Comparison of ENCODE assay signal across 10 mouse cellular contexts in genomic region chr16:37851366-37851765, GRCm38 (mm10). TPM values are rescaled to one million over a fixed set of nuclear protein-coding genes. Genes with fewer than 3 reads are reported as not detected.
DNase-seq lines count a peak whose midpoint lies in the region; ATAC-seq and TF ChIP-seq lines count a peak whose summit lies in the region.
"Had no signal": no experiment of that assay in that cellular context is flagged by ENCODE, and none has a peak within 500 bp of the region (broad histone marks: within the 10 kb centered on the region; RNA-seq: fewer than 3 reads in every experiment).

No protein-coding gene starts in this region.

- H3K27ac ChIP-seq in hindbrain, embryonic 11.5 days (ENCODE audit: low read depth, low read length): no peak overlapping the region
- no peak overlapping the region for H3K27ac ChIP-seq in hindbrain, embryonic 16.5 days (ENCODE audit: low read depth, low read length)
- peak overlapping the region; percentile 57 for H3K27ac ChIP-seq in kidney, postnatal 0 days

- no peak overlapping the region for H3K4me2 ChIP-seq in hindbrain, embryonic 11.5 days (replicated peaks; ENCODE audit: low read depth, low read length)
- no peak overlapping the region for H3K4me2 ChIP-seq in hindbrain, embryonic 16.5 days (ENCODE audit: low read length)
- H3K4me2 ChIP-seq in kidney, postnatal 0 days (ENCODE audit: low read length): no peak overlapping the region

- WGBS in hindbrain, embryonic 11.5 days: 39% methylated on average over 5 of the region's 5 CpGs
- WGBS in hindbrain, embryonic 16.5 days: 57% methylated on average over 5 of the region's 5 CpGs
- WGBS in kidney, postnatal 0 days: 21% methylated on average over 5 of the region's 5 CpGs

- no peaks in the 10 kb centered on the region for H3K4me1 ChIP-seq in hindbrain, embryonic 11.5 days (replicated peaks; ENCODE audit: control insufficient read depth, insufficient read depth, low read length)
- H3K4me1 ChIP-seq in hindbrain, embryonic 16.5 days (ENCODE audit: control insufficient read depth, insufficient read depth, low read depth, low read length): no peaks in the 10 kb centered on the region
- H3K4me1 ChIP-seq in kidney, postnatal 0 days (replicated peaks; ENCODE audit: insufficient read depth, low read length): 0 out of 2 replicates have a peak, but pooled peaks cover 4% of the 10 kb centered on the region

- DNase-seq in hindbrain, embryonic 11.5 days (ENCODE audit: low spot score): peak; percentile 28
- DNase-seq in heart, adult 8-10 months (ENCODE audit: low spot score): peak; percentile 80
- DNase-seq in kidney, postnatal 0 days (ENCODE audit: low spot score): peak; percentile 73
- peak; percentile 67 for DNase-seq in mesoderm, embryonic 11.5 days (ENCODE audit: low read depth, low spot score)
- no peak for DNase-seq in T-cell, adult 2 months (ENCODE audit: low spot score)
- no peak for DNase-seq in layer of hippocampus, postnatal 36 days
- DNase-seq: gastrocnemius, postnatal 36 days had no signal

- H3K27me3 ChIP-seq in hindbrain, embryonic 11.5 days (ENCODE audit: control insufficient read depth, insufficient read depth, low read length): no peaks in the 10 kb centered on the region
- H3K27me3 ChIP-seq in hindbrain, embryonic 16.5 days (replicated peaks; ENCODE audit: control insufficient read depth, insufficient read depth, low read length): no peaks in the 10 kb centered on the region
- H3K27me3 ChIP-seq in kidney, postnatal 0 days (ENCODE audit: insufficient read depth, low read length): no peaks in the 10 kb centered on the region

- no peaks in the 10 kb centered on the region for H3K36me3 ChIP-seq in hindbrain, embryonic 11.5 days (ENCODE audit: control insufficient read depth, insufficient read depth, low read length)
- H3K36me3 ChIP-seq in hindbrain, embryonic 16.5 days (ENCODE audit: control insufficient read depth, insufficient read depth, low read length): no peaks in the 10 kb centered on the region
- no peaks in the 10 kb centered on the region for H3K36me3 ChIP-seq in kidney, postnatal 0 days (ENCODE audit: insufficient read depth, low read length)

- H3K4me3 ChIP-seq in hindbrain, embryonic 11.5 days (ENCODE audit: low read depth, low read length): no peak overlapping the region
- H3K4me3 ChIP-seq in hindbrain, embryonic 16.5 days (ENCODE audit: low read length): no peak overlapping the region
- no peak overlapping the region for H3K4me3 ChIP-seq in kidney, postnatal 0 days (replicated peaks; ENCODE audit: low read depth, low read length)

- H3K9ac ChIP-seq in hindbrain, embryonic 11.5 days (ENCODE audit: low read depth, low read length): no peak overlapping the region
- H3K9ac ChIP-seq in hindbrain, embryonic 16.5 days (ENCODE audit: low read depth, low read length): no peak overlapping the region
- H3K9ac ChIP-seq in kidney, postnatal 0 days (ENCODE audit: low read depth, low read length): no peak overlapping the region

- no peaks in the 10 kb centered on the region for H3K9me3 ChIP-seq in hindbrain, embryonic 11.5 days (ENCODE audit: control insufficient read depth, low read length)
- no peaks in the 10 kb centered on the region for H3K9me3 ChIP-seq in hindbrain, embryonic 16.5 days (ENCODE audit: control insufficient read depth, low read length)
- no peaks in the 10 kb centered on the region for H3K9me3 ChIP-seq in kidney, postnatal 0 days (replicated peaks; ENCODE audit: low read length)

- no peak for ATAC-seq in hindbrain, embryonic 11.5 days (ENCODE audit: low FRiP score)
- no peak for ATAC-seq in hindbrain, embryonic 16.5 days
- ATAC-seq in kidney, postnatal 0 days (replicated peaks; ENCODE audit: low FRiP score, low read depth): no peak
- ATAC-seq in erythroid progenitor cell, adult 5-6 weeks (replicated peaks; ENCODE audit: low FRiP score, poor library complexity, severe bottlenecking): no peak

- TF ChIP-seq CTCF in kidney, postnatal 0 days (IDR thresholded peaks at IDR 0.05; ENCODE audit: low read depth): no peak

RNA-seq across cellular contexts. Expression of gene Gm36028, which starts 9.6 kb away (rescaled TPM):
- polyA plus RNA-seq in hindbrain, embryonic 11.5 days (2014; fragmentation: Nextera tagmentation; extraction: Ambion mirVana): 0.26 TPM in 1 of 2 replicates, not detected in the other
- 0.19 TPM in 1 of 2 replicates, not detected in the other for polyA plus RNA-seq in hindbrain, embryonic 16.5 days (2015; fragmentation: Nextera tagmentation; extraction: Ambion mirVana)
- 1 to 10 TPM in 3 of 4 experiments, under 1 TPM in 1; 0.90 to 1.4 (median 1.3) TPM for total RNA-seq in heart, adult 8-10 months (2022)
- polyA plus RNA-seq in kidney, postnatal 0 days (2015; fragmentation: Nextera tagmentation; extraction: Ambion mirVana): 1.9 and 2.8 TPM in 2 replicates
- total RNA-seq in layer of hippocampus, postnatal 36 days (2021): under 1 TPM in 1 of 2 experiments, not detected in 1; 0.35 TPM
- not detected in 2 replicates for total RNA-seq in erythroid progenitor cell, adult 5-6 weeks (2015; ENCODE audit: low replicate concordance)
- total RNA-seq in erythroid progenitor cell, adult 5-6 weeks (2017; ENCODE audit: low replicate concordance): not detected in 2 replicates
- total RNA-seq: gastrocnemius, postnatal 36 days had no signal
- polyA plus RNA-seq: spleen, adult 2 months had no signal

RNA-seq across cellular contexts. Expression of gene Lrrc58, which starts 16.8 kb away (rescaled TPM):
- 55.8 and 63.8 TPM in 2 replicates for polyA plus RNA-seq in hindbrain, embryonic 11.5 days (2014; fragmentation: Nextera tagmentation; extraction: Ambion mirVana)
- 45.3 and 48.1 TPM in 2 replicates for polyA plus RNA-seq in hindbrain, embryonic 16.5 days (2015; fragmentation: Nextera tagmentation; extraction: Ambion mirVana)
- total RNA-seq in heart, adult 8-10 months (2022): 10 to 100 TPM; 57.2 to 67.5 (median 65.3) TPM
- 54.1 and 58.8 TPM in 2 replicates for polyA plus RNA-seq in kidney, postnatal 0 days (2015; fragmentation: Nextera tagmentation; extraction: Ambion mirVana)
- 100 to 1,000 TPM; 101 to 108 TPM for total RNA-seq in layer of hippocampus, postnatal 36 days (2021)
- total RNA-seq in erythroid progenitor cell, adult 5-6 weeks (2015; ENCODE audit: low replicate concordance): 8.8 and 9.7 TPM in 2 replicates
- total RNA-seq in erythroid progenitor cell, adult 5-6 weeks (2017; ENCODE audit: low replicate concordance): 3.9 and 4.7 TPM in 2 replicates

Comparison
In these comparisons a context has a peak if more than half of its experiments do, and no peak if none do; other contexts are left out.
1. DNase-seq: peak in hindbrain, embryonic 11.5 days (single experiment), heart, adult 8-10 months (single experiment), kidney, postnatal 0 days (single experiment) and mesoderm, embryonic 11.5 days (single experiment); none in T-cell, adult 2 months (single experiment) and layer of hippocampus, postnatal 36 days (0 of 2).
2. RNA of gene Lrrc58, which starts 16.8 kb away (total RNA-seq): 101 to 108 TPM in layer of hippocampus, postnatal 36 days and 57.2 to 67.5 TPM in heart, adult 8-10 months; 3.9 to 9.7 TPM in erythroid progenitor cell, adult 5-6 weeks; every median in the first group is over 4 times any median in the second.